Mouse (Mus musculus) erythroblast, adult 5-6 weeks (primary cell): ENCODE results near the gene Cryz. TPM values are rescaled to one million over a fixed set of nuclear protein-coding genes. Genes with fewer than 3 reads are reported as not detected.

Source experiments
- ATAC-seq: replicated peaks from 2 replicates; pipeline ENCODE4 v1.8.0; 2016; ENCODE audit warnings: moderate number of reproducible peaks, mild to moderate bottlenecking, moderate TSS enrichment, inconsistent platforms; ENCODE audit not compliant: poor library complexity, low FRiP score, severe bottlenecking
- total RNA-seq, 2 experiments: library from RNA; stranded (forward) in 1 of 2; stranded (reverse) in 1 of 2; fragments of 150-400 nt in 1 of 2; fragments of 200-764, 138-1000 nt in 1 of 2; gene quantifications; 2 replicates each; pipeline versions ENCODE4 v1.2.3 to v1.2.4; 2015 to 2017; ENCODE audit warnings: low replicate concordance in 2 of 2

Gene Cryz
- total RNA-seq (2015; ENCODE audit: low replicate concordance): not detected in 2 replicates
- total RNA-seq (2017; ENCODE audit: low replicate concordance): 2.2 and 3.3 TPM in 2 replicates

DNA sequence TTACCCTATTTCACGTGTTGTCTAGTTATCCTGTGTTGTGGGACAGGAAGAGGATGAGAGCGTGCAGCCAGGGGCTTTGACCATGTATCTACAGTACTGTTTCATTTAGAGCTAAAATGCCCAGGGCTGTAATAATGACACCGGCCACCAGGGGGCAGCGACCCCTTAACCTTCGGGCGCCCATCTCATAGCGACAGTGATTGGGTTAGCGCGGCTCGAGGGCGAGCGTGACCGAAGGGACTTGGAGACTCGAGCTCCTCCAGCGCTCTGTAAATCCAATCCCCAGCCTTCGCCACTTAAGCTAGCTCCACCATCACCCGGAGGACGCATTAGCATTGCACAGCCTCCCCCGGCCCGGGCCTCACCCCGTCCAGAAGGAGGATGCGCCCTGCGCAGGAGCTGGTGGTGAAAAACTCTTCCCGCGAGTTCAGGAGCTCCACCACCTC is at the start of gene Cryz:
Gene Cryz (plus strand): TSS at position 224 of the 446 bp plus-strand sequence.
- peak; percentile 93 for ATAC-seq

DNA sequence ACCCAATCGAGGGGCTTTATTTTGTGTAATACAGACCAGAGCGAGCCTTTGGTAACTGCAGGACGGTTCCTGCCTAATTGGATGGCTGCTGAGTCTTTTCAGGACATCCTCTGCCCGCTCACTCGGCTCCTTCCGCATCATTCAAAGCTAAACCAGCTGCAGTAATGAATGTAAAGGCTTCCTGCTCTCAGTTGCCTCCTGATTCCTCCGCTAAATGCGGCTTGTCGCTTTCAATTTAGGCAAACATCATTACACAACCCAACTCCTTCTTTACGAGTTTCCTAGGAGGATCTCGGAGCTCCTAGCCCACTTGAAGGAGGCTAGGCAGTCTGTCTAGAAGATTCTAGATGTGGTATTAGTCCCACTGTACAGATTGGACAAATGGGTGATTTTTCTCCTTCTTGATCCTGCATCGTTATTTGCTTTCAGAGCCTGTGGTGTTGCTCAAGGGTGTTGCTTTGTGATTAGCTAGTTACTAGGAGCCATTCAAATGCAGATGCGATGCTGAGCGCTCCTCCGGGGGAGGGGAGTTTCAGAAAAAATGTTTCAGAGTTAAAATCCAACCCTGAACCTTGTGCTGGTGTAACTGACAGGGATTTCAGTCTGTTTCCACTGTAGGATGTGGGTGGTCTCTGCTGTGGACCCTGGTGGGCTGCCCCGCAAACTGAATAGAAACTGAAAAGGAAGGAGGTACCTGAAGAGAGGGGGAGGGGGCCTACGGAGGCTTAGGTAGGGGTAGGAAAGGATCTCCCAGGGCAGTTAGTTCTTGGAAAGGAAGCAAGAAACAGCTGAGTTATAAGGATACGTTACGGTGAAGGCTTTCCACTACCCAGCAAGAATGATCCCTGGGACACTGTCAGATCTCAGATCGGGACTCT is 48.7 kb upstream of the Cryz start:
- ATAC-seq: no peak

DNA sequence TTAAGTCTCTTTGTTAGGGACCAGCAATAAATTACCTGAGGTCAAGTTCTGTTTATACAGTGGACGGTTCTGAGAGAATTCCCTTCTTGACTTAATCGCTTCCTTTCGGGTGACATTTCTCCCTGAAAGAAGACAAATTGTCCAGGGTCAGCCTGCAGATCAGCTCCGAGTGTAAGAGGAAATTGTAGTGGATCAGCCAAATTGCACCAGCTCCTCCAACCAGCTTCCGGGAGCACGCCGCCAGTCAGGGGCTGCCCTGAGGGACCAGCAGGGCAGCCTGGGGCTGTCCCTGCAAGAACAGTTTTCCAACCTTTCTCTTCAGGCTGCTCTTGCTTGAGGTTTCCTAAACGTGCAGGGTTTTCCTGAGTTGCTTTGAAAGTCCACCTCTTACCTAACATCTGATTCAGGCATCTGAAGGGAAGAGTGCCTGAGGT is 47.6 kb upstream of the Cryz start:
- ATAC-seq: no peak

DNA sequence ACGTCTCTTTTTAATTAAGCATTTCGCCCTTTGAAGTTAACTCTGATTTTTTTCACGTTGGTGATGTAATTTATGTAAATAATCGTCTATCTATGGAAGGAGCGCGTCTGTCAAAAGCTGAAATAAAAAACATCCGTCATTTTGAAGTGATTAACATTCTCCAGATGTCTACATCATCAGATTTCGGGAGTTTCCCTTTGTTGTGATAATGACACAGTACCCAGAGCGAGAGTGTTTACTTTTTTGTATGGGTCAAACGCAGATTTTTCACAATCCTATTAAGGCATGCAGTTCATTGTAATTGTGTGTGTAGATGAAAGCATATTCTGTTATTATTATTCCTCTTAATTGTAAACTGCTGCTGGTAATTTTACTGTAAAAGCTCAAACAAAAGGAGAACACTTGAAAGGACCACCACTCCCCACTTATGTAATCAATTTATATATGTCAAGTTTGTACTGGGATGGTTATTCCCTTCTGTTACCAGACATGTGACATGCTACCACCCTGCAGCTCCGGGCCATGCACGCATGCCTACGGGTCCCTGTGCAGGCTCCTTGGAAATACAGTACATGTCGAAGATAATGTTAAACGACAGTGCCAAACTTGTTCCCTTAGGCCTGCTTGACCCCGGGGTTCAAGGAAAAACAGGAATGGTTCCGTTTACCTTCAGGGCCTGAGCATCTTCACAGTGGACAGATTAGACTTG is 46.0 kb upstream of the Cryz start:
- no peak for ATAC-seq

DNA sequence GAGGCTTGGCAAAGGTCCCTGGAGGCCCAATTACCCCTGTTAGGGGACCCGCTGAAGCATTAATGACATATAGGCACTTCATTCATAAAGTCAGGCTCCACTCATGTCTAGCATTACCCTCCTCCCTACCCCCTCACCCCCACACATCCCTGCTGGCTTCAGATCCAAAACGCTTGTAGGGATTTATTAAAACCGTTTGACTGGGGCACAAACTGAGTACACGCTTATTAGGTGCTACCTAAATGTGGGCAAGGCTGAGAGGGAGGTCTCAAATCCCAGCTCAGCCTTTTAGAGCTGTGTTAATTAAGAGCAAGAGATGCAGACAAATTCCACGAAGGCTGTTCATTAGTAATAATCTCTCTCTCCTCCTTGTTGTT is 45.5 kb upstream of the Cryz start:
- no peak for ATAC-seq

DNA sequence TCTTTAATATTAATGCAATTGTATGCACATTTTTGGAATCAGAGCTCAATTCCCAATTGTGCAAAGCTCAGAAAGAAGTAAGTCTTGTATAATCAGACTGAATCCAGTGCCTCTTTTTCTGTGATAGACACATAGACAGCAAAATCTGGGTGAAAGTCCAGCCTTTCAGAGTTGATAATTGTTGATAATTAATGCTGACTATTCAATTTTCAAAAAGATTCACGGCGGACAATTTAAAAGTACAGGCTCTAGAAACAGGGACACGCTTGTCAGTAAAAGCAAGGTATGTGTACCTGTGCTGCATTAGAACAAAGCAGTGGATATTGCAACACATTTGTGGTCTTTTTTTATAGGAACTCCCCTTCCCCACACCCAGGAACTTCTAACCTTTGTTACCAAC is 34.3 kb upstream of the Cryz start:
- ATAC-seq: no peak

DNA sequence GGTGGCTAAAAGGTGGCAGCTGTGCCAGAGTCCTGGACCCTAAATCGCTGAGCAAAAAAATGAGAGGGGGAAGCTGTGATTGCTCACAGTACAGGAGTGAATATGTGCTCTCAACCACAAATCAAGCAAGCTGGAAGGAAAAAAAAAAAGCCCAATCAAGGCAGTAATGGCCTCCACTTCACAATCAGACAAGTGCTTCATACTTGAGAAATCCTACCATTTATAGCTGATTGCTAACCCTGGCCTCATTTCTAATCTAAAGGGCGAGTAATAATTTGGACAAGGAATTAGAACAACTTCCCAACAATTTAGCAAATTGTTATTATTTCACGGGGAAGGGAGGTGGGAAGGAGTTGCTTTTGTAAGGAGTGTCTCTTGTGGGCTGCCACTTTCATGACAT is 31.1 kb upstream of the Cryz start:
- ATAC-seq: no peak

DNA sequence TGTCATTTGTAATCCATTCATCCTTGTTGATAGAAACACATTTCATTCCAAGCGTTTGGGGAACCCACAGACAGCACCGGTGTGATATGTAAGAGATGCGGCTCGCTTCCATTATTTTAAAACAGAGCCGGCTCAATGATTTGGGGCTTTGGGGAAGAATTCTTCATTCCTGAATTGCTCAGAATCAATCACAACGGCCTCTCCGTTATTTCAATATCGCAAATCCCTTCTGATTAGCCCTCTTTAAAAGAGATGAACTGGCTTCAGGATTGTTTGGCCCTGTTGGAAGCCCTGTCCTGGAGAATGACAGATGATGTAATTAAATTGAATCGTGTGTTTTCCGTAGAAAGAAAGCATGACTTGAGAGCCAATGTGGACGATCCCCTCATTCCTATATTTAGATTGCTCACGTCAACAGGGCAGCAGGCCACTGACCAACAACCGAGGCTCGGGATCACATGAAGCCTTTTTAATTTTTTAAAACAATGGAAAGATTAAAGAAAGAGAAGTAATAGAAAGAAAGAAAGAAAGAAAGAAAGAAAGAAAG is 26.4 kb upstream of the Cryz start:
- no peak for ATAC-seq

DNA sequence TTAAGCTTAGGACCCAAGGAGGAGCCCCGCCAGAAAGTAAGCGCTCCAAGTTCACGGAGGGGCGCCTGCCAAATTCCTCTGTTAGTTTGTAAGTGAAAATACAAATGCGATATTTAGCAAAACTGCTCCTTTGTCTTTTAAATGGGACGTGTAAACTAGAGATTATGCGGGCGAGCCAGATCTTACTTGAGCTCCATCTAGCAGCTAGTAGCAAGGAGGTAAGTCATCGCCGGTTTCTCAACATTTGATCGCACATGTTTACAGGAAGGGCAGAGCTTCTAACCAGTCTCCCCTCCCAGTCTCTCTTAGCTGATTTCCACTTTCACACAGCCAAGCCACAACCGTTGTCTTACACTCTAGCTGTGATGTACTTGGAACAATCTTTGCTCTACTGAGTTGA is 25.7 kb upstream of the Cryz start:
- no peak for ATAC-seq

DNA sequence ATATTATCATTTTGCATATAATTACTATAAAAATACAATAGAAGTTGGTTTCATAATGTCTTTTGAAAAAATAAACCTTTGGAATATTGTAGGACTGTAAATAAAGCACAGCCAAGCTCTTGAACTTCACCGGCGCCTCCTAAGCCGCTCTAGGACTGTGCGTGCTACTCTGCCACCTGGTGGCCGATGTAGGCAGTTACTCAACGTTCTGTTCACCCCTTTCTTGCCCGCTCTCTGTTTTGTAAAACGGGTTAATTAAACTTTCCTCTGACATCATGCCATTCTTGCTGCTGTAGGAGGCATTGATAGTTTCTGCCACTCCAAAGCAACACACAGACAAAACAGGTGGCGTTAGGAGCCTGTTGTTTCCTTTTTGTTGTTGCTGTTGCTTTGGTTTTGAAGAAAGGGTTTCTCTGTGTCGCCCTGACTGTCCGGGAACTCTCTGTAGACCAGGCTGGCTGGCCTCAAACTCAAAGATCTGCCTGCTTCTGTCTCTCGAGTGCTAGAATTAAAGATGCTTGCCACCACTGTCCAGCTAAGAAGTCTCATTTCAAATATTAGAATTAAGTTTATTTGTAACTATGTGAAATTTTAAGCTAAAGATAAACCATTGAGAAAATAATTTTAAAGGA is 24.1 kb upstream of the Cryz start:
- ATAC-seq: 0 out of 2 replicates have a peak, but pooled peaks have one; percentile 69

DNA sequence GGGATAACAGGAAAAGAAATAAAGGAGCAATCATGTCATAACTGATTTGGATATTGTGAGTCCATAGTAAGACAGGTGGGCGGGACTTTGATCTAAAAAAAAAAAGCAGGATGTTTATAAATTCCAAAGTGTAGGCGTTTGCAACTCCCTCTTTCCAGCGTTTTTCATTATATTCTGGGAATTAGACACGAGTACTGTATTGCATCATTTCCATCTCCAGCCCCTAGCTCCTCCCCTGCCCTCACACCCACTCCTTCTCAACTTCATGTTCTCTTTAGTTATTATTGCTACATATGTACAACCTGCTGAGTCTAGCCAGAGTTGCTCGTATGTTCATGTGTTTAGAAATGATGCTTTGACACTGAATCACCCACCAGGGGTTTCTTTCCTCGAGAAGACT is 22.8 kb upstream of the Cryz start:
- no peak for ATAC-seq

DNA sequence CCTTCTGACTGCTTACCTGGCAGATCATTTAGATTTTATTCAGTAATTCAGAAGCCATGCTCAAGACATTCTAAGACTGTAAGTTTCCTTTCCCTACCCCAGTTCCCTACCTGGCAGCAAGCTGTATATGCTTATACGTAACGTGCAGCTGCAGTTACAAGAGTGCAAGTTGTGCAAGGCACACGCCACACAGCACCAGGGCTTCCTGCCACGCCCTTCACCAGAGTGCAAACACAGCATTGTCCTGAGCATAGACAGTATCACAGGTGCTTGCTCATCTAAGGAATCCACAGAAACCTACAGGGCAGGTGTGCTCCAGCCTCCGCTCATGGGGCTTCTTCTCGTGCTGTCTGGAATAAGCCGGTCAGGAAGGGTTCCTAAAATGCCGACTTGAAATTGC is 18.6 kb upstream of the Cryz start:
- no peak for ATAC-seq

DNA sequence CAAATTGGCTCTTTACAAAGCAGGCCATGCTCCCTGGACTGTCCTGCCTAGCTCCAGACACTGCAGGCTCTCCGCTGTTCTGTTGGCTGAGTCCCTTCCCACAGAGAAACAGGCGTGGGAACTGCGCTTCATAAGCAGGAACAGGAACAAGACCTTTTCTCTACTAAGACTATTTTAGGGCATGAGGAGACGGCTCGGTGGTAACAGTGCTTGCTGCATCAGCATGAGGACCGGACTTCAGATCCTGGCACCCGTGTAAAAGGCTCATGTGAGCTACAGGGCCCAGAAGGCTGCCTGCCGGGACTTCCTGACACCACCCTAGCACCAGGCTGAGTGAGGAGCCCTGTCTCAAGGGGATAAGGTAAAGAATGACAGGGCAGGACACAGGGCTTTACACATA is 12.2 kb upstream of the Cryz start:
- ATAC-seq: no peak

DNA sequence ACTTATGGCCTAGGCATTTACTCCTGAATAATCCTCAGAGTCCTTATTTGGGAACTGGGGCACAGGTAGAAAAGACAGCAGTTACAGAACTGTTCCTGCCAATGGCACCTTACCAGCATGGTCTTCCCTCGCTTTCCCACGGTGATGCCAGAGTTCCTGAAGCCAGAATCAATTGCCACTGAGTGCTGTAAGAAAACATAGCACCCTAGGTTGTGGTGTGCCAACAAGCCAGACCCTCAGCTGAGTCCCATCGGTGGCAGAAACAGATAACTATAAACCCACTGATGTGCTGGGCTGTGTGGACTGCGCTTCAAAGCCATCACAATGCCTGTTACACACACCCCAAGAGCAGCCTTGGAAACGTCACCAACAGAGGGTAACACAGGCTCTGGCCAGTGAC is 5.5 kb upstream of the Cryz start:
- no peak for ATAC-seq

DNA sequence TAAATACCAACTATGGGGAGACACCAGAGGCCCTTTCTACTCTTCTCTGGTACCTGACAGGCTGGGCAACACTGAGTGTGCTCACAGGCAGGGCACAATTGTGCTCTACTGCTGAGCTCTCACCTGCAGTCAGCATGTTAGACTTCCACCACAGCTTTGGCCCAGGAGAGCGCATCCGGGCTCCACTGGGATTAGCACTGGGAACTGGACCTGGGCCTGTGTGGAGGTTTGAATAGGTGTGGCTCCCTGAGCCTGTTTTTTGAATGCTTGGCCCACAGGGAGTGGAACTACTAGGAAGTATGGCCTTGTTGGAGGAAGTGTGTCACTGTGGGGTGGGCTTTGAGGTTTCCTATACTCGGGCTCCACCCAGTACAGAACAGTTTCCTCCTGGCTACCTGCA is 4.9 kb upstream of the Cryz start:
- ATAC-seq: no peak

DNA sequence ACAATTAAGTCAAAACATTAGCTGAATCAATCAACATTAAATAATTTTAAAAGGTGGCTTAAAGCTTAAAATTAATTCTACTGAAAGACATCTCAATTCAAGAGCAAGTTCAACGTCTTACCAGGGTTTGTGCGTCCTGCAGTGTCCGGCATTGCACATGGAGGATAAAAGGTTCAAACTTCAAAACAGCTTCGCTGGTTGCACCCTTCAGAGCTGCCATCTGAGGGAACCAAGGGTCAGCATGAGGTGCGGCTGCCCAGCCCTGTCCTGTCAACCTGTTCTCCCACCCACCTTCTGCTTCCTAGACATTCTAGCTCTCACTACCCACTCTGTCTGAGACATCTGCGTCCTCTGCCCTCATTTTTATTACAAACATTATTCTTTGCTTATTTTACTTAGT is 2.9 kb upstream of the Cryz start:
- no peak for ATAC-seq

DNA sequence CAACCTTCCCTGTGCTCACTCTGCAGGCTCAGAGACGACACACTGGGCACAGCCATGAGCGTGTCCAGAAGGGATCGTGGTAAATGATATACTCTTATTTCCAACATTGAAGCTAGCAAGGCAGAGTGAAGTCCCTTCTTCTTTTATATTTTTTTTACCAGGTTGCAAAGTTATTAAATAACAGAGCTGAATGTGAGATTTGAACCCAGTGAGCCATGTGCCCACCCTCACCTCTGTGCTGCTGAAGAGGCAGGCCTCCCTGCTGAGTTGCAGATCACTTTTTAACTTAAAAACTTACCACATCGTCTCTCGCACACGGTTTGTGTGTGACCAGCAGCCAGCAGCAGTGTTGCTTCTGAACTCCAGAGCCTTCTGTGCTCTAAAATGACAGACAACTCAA is 2.4 kb upstream of the Cryz start:
- ATAC-seq: no peak

DNA sequence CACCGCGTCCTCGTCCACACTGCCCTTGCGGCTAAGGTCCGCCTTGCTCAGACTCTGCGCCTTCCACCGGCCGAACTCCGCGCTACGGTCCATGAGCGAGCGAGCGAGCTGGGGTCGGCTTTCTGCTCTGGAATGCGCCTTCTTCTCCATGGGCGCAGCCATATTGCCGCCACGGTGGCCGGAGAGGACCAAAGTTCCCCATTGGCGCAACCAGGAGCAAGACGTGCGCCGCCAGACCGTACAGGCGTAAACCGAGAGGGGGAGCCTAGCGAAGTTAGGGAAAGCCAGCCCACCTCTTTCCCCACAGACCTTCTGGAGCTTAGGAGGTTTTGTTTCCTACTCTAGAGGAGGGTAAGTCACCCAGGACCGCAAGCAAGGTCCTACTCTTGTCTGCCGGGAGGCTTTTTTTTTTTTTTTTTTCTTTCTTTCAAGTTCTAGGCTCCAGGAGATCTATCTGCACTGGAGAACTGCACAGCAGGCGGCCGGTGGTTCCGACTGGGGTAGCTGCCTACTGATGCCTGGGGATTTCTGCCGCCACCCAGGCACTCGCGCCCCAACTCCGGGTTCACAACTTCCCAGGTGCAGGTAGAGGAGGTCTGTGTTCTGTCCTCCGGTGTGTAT is 533 bp downstream of the Cryz start, which contains the start of gene Tyw3:
Gene Tyw3 (minus strand): TSS at position 171 of the 621 bp plus-strand sequence.
- ATAC-seq: peak; percentile 87

DNA sequence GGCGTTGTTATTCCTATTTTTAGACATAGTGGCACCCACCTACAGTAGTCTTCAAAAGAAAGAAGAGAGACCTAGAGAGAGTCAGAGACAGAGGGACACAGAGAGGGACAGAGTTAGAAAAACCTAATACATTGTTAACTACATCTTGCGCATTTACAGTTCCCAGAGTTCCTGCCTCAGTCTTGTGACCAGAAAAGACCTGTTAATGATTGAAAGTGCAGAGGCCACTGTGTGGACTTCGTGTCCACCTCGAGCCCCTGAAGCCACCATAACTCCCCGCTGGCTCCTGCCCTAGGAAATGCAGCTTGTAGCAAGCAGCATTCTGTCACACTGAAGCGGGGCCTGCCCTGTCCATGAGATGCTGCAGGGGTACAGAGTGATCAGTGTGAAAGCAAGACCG is 1.1 kb downstream of the Cryz start:
- ATAC-seq: no peak

DNA sequence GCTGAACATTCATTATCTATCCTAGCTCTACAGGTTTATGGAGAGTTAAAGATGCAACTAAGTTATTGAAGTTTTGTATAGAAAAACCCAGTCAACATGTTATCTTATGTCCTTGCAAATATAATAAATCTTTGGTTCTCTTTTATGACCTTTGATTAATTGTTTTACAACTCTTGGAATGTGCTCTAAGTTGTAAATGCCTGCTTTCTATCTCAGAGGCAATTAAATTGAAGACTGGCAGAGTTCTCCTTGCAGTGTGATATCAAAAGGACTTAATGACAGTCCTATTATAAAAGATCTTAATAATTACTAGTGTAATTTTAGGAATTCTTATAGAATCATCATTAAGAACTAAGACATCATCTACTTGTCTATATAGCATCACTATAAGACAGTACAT is 5.6 kb downstream of the Cryz start:
- no peak for ATAC-seq
